Mouse (Mus musculus) stomach, postnatal 0 days (tissue): ENCODE measurements around the gene Dync1li1. TPM values are rescaled to one million over a fixed set of nuclear protein-coding genes. Genes with fewer than 3 reads are reported as not detected.
"Not testable (repeated sequence)": the region's sequence is repeated elsewhere in the genome, so short reads cannot be mapped to it uniquely, and the experiment has no call there.

ENCODE experiments used
- ATAC-seq: fragments of 200-750 bp; cut with Nextera tagmentation; 2 replicates; pipeline ENCODE4 v1.8.0; 2017; ENCODE audit not compliant: low FRiP score, low TSS enrichment
- DNase-seq: peaks from one replicate; pipeline ENCODE4 v3.0.0-alpha.2; 2016; ENCODE audit warnings: low spot score
- H3K27ac ChIP-seq: fragments of 300-500 bp; sonication (generic); replicated peaks from 2 replicates; pipeline ENCODE4 v1.5.1; 2014; ENCODE audit warnings: mild to moderate bottlenecking, control low read depth
- H3K27me3 ChIP-seq: fragments of 300-500 bp; sonication (generic); 2 replicates; pipeline ENCODE4 v1.6.1; 2014; ENCODE audit warnings: low read length; ENCODE audit not compliant: control insufficient read depth, insufficient read depth
- H3K36me3 ChIP-seq: fragments of 300-500 bp; sonication (generic); 2 replicates; pipeline ENCODE4 v1.6.1; 2014; ENCODE audit warnings: low read length, mixed read lengths; ENCODE audit not compliant: control insufficient read depth, insufficient read depth
- H3K4me1 ChIP-seq: fragments of 300-500 bp; sonication (generic); replicated peaks from 2 replicates; pipeline ENCODE4 v1.6.1; 2014; ENCODE audit warnings: antibody characterized with exemption; ENCODE audit not compliant: control insufficient read depth, insufficient read depth
- H3K4me2 ChIP-seq: fragments of 300-500 bp; sonication (generic); replicated peaks from 2 replicates; pipeline ENCODE4 v1.6.1; 2014; ENCODE audit warnings: low read depth, mild to moderate bottlenecking, control low read depth, moderate library complexity
- H3K4me3 ChIP-seq: fragments of 300-500 bp; sonication (generic); 2 replicates; pipeline ENCODE4 v1.5.1; 2014; ENCODE audit warnings: low read depth, low read length, control low read depth
- H3K9ac ChIP-seq: fragments of 300-500 bp; sonication (generic); 2 replicates; pipeline ENCODE4 v1.6.1; 2014; ENCODE audit warnings: mild to moderate bottlenecking, low read length, control low read depth, mixed read lengths
- H3K9me3 ChIP-seq: fragments of 300-500 bp; sonication (generic); 2 replicates; pipeline ENCODE4 v1.6.1; 2016; ENCODE audit warnings: low read length; ENCODE audit not compliant: control insufficient read depth
- CTCF ChIP-seq: IDR thresholded peaks from 2 replicates; pipeline ENCODE4 v1.5.1; 2016; ENCODE audit warnings: antibody characterized with exemption, low read depth, mild to moderate bottlenecking, moderate library complexity
- EP300 ChIP-seq: optimal IDR thresholded peaks from 2 replicates; pipeline ENCODE3; 2016; ENCODE audit warnings: antibody characterized with exemption
- WGBS: fragments of 180-500 bp; shearing (Covaris S2); extraction: QIAGEN DNeasy Blood & Tissue Kit; methylation state at CpG from one replicate; pipeline ENCODE4 v1.1.7; 2014; 5-methylcytosine and 5-hydroxymethylcytosine counted together
- polyA plus RNA-seq: library from polyadenylated mRNA; unstranded; fragments of >200 nt; fragmentation: Nextera tagmentation; extraction: Ambion mirVana; gene quantifications from 2 replicates; pipeline ENCODE4 v1.2.1, GENCODE M21; 2015

Dync1li1 gene
- polyA plus RNA-seq, 1 experiment from 2014 or later, result 35.7 TPM

DNA sequence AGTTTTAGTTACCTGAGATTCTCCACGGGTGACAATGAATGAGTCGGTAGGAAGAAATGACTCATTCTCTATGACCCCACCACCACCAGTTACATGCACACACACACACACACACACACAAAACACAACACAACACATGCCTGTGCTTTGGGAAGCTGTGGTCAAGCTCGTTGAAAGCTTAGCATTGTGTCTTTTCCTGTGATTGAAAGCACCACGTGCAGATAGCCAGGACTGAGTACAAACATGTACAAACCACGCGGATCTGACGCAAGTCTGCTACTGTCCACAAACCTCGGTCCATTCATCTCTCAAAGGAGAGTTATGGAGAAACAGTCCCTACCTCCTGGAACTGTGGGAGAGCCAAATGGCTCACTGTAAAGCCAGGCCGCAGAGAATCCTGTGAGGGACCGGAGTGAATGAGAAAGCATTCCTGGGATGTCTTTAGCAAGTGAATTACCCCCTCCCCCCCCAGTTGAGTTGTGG lies 1.6 kb downstream of the Dync1li1 start:
- ATAC-seq (peak; percentile 25; the same call in 1 of the 2 replicates), DNase-seq (peak; percentile 57)
- Histone ChIP-seq H3K27me3 (no peaks in the 10 kb centered on the region), H3K27ac (no peak overlapping the region), H3K36me3 (0 out of 2 replicates have a peak, but pooled peaks cover 6% of the 10 kb centered on the region), H3K9me3 (no peaks in the 10 kb centered on the region), H3K4me2 (peak overlapping the region; percentile 75), H3K4me1 (no peaks in the 10 kb centered on the region; the same call in 1 of the 2 replicates), H3K9ac (no peak overlapping the region), H3K4me3 (peak overlapping the region; percentile 90; the same call in 1 of the 2 replicates)
- TF ChIP-seq CTCF (no peak), EP300 (no peak)
- 9% methylated on average over 10 of the region's 10 CpGs for WGBS

DNA sequence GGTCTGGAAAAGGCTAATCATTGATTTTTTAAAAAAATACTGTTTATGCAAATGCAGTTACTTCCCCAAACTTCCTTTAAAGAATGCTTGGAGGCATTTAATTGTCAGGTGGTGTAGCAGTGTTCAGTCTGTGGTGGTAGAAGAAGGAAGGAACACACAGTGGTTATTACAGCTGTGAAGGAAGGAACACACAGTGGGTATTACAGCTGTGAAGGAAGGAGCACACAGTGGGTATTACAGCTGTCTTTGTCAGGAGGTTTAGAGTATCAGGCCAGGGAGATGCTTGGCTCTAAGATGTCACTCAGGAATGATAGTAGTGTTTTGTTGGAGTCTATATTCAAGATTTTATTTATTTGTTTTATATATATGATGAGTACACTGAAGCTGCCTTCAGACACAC lies 2.5 kb downstream of the Dync1li1 start:
- Histone ChIP-seq H3K4me1 (no peaks in the 10 kb centered on the region; the same call in 1 of the 2 replicates), H3K9me3 (no peaks in the 10 kb centered on the region), H3K9ac (no peak overlapping the region), H3K4me3 (no peak overlapping the region), H3K27ac (no peak overlapping the region), H3K4me2 (no peak overlapping the region), H3K27me3 (no peaks in the 10 kb centered on the region), H3K36me3 (0 out of 2 replicates have a peak, but pooled peaks cover 6% of the 10 kb centered on the region)
- DNase-seq (no peak), ATAC-seq (no peak)
- TF ChIP-seq CTCF (no peak), EP300 (no peak)

DNA sequence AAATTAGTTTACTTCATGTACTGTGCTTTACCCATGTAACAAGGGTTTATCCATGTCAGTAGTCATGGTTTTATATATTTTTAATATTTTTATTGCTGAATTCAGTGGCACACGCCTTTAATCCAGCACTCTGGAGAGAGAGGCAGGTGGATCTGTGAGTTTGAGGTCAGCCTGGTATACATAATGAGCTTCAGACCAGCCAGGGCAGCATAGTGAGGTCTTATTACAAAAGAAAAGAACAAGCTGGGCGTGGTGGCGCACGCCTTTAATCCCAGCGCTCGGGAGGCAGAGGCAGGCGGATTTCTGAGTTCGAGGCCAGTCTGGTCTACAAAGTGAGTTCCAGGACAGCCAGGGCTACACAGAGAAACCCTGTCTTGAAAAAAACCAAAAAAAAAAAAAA lies 7.1 kb downstream of the Dync1li1 start:
- H3K4me1 ChIP-seq, H3K36me3 ChIP-seq, DNase-seq, H3K9me3 ChIP-seq, H3K27me3 ChIP-seq, ATAC-seq, H3K27ac ChIP-seq, H3K9ac ChIP-seq, H3K4me2 ChIP-seq, H3K4me3 ChIP-seq: not testable (repeated sequence)
- WGBS, result 94% methylated on average over 8 of the region's 8 CpGs

DNA sequence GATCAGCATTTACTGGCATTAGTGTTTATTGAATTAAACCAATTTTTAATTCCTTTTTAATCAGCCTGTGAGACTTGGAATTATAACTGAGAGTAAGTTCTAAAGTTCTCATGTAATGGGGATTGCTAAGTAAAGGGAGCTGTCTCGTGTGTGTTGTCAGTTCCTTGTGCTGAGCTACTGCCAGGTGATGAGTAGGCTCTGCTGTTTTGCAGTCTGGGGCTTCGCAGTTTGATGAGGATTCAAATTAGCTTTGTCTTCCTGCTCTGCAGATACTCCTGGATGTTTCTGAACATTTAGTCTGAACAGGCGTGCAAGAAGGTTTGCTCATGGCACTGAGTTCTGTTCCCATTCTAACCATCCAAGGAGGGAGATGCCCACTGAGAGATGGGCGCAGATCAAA lies 8.5 kb downstream of the Dync1li1 start:
- DNase-seq (no peak), ATAC-seq (no peak)

DNA sequence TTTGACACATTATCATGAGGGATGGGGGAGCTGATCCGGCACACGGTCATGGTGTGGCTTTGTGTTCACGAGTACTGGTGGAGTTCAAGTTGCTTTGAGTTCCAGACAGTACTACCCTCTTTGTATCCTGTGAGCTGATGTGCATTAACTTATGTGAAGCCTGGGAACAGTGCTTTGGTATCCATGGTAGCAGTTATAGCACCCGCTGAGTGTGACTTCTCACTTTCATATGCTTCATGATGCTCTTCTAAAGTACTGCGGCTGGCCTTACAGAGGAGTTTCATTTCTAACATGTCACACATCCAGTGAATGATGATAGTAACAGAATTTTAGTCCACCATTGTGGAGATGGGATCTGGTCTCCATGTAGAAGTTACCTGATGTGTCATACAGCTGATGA lies 9.3 kb downstream of the Dync1li1 start:
- no peak overlapping the region for H3K4me3 ChIP-seq
- no peak overlapping the region for H3K9ac ChIP-seq
- TF ChIP-seq CTCF, result no peak
- no peak for TF ChIP-seq EP300
- H3K4me2 ChIP-seq, result no peak overlapping the region
- H3K27ac ChIP-seq, result no peak overlapping the region
- WGBS, result 89% methylated on average over 5 of the region's 5 CpGs
- no peaks in the 10 kb centered on the region for H3K4me1 ChIP-seq
- no peaks in the 10 kb centered on the region for H3K27me3 ChIP-seq
- peaks cover 4% of the 10 kb centered on the region; the same call in 1 of the 2 replicates for H3K36me3 ChIP-seq
- ATAC-seq, result no peak
- DNase-seq, result no peak
- H3K9me3 ChIP-seq, result no peaks in the 10 kb centered on the region

More for the DNA sequence above, 8.5 kb downstream of the Dync1li1 start:
- WGBS, result 88% methylated on average over 4 of the region's 4 CpGs
- Histone ChIP-seq H3K9ac (no peak overlapping the region), H3K4me2 (no peak overlapping the region), H3K27me3 (no peaks in the 10 kb centered on the region), H3K4me1 (no peaks in the 10 kb centered on the region), H3K4me3 (no peak overlapping the region), H3K36me3 (peaks cover 6% of the 10 kb centered on the region; the same call in 1 of the 2 replicates), H3K9me3 (no peaks in the 10 kb centered on the region), H3K27ac (no peak overlapping the region)
- TF ChIP-seq CTCF (no peak), EP300 (no peak)

DNA sequence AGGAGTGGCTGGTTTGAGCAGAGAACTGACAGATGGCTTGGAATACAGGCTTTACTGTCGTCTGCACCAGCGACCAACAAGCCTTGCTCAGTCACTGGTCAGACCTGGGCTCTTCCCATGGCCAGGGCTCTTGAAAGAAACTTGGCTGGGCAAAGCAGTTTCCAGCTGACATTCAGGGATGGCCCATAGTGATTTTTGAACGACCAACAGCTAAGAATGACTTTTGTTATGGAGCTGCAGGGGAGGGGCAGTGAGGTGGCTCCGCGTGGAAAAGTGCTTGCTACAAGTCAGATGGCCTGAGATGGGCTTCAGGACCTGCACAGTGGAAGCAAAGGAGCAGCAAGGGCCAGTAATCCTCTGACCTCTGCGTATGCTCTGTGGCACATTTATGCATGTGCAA lies 10.7 kb downstream of the Dync1li1 start:
- H3K9ac ChIP-seq, result no peak overlapping the region
- DNase-seq (no peak), ATAC-seq (no peak)
- no peak for TF ChIP-seq EP300
- no peak for TF ChIP-seq CTCF
- H3K36me3 ChIP-seq, result peaks cover 2% of the 10 kb centered on the region; the same call in 1 of the 2 replicates
- H3K4me3 ChIP-seq, result no peak overlapping the region
- 80% methylated on average over 6 of the region's 6 CpGs for WGBS
- no peaks in the 10 kb centered on the region for H3K4me1 ChIP-seq
- H3K27me3 ChIP-seq, result no peaks in the 10 kb centered on the region
- H3K9me3 ChIP-seq, result no peaks in the 10 kb centered on the region
- H3K27ac ChIP-seq, result no peak overlapping the region
- no peak overlapping the region for H3K4me2 ChIP-seq
